Mouse (Mus musculus) naive thymus-derived CD4-positive, alpha-beta T cell, adult 2 months (primary cell): ENCODE measurements around the gene Pdcd2l.

ENCODE experiments used
- DNase-seq: peaks from one replicate; pipeline ENCODE4 v3.0.0-alpha.2; 2011; ENCODE audit warnings: low read depth

Gene Pdcd2l

DNA sequence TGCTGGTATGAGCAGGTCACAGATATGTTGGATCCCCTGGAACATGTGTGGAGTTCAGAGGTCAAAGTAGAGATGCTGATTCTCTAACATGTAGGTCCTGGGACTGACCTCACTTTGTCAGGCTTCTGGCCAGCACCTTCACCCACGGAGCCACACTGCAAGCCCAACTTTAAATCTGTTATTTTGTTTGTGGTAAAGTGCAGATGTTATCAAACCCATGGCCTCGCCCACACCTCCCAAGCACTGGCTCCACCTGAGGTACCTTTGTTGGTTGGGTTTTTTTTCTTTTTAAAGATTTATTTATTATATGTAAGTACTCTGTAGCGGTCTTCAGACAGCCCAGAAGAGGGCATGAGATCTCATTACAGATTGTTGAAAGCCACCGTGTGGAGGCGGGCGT lies 57.0 kb downstream of the Pdcd2l start:
- DNase-seq: no peak
